Mouse (Mus musculus): Measurements from ENCODE around the gene Soat2. TPM values are rescaled to one million over a fixed set of nuclear protein-coding genes. Genes with fewer than 3 reads are reported as not detected.

Soat2 gene
- polyA plus RNA-seq, 1 experiment from 2014 or later = 0.08 TPM

DNA sequence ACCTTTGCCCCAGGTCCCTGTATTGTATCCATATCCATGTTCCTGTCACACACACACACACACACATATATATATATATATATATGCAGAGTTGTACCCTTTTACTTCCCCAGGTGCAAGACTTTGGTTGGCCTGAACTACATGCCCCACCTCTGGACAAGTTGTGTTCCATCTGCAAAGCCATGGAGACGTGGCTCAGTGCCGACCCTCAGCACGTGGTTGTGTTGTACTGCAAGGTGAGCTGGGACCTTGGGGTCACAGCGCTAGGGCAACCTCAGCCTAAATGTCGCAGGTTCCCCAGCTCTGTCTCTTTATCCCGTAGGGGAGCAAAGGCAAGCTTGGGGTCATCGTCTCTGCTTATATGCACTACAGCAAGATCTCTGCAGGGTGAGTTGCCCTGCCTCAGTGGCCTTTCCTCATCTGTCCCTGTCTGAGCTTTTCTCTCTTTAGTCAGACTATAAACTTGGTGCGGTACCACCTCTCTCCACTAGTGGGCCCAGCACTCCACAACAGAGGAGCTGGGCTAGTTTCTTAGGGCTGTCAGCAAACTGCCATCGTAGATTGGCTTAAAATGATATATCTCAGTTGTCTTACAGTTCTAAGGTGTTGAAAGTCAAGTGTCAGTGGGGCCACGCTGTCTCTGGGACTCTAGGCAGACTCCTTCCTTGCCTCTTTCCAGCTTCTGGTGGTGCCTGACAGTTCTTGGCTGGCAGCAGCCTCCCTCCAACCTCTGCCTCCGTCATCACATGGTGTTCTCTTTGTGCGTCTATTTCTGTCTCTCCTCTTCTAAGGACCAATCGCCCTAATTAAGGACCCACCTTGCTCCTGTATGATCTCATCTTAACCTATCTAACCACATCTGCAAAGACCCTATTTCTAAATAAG lies 42.4 kb upstream of the Soat2 start:
- H3K9ac ChIP-seq = 0 out of 2 replicates have a peak overlapping the region, but pooled peaks have one; percentile 38
- H3K27me3 ChIP-seq = peaks cover 55% of the 10 kb centered on the region
- ATAC-seq (ENCODE audit: low FRiP score) = no peak
- H3K27ac ChIP-seq = no peak overlapping the region
- peak overlapping the region; percentile 57; the same call in 1 of the 2 replicates for H3K4me2 ChIP-seq
- 33% methylated on average over 13 of the region's 13 CpGs for WGBS
- H3K4me3 ChIP-seq (replicated peaks) = no peak overlapping the region
- H3K36me3 ChIP-seq (replicated peaks) = no peaks in the 10 kb centered on the region
- no peaks in the 10 kb centered on the region for H3K9me3 ChIP-seq
- H3K4me1 ChIP-seq = peaks cover 26% of the 10 kb centered on the region

DNA sequence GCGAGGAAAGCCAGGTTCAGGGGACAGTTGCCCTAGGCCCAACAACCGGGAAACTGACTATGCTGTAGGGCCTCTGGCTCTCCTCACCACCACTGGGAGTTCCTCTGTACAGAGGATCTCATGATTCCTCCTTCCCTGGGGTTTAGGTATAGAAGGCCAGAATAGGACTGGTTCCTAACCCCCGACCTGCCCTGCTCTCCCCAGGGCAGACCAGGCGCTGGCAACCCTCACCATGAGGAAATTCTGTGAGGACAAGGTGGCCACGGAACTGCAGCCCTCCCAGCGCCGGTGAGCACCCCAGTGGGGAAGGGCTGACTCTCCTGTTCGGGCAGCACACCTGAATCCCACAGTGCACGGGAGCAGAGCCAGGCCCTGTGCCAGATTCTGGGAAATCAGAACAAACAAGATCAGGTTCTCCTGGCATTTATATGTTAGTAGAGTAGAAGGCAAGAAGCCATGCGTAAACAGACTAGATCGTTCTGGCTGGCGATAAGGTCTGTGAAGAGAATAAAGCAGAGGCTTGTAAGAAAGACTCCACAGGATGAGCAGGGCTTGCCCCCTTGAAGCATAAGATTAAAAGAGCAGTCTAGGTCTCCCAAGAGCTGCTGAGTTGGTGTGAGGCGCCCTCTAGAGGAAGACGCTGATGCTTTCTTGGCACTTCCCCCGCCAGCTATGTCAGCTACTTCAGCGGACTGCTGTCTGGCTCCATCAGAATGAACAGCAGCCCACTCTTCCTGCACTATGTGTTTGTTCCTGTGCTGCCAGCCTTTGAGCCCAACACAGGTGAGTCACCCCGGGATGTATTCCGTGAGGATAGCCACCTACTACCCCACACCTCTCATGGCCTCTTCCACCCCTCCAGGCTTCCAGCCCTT lies 41.4 kb upstream of the Soat2 start:
- Histone ChIP-seq H3K4me1 (peaks cover 16% of the 10 kb centered on the region), H3K9me3 (no peaks in the 10 kb centered on the region), H3K9ac (no peak overlapping the region), H3K27me3 (peaks cover 47% of the 10 kb centered on the region), H3K36me3 (replicated peaks) (no peaks in the 10 kb centered on the region), H3K4me3 (replicated peaks) (no peak overlapping the region), H3K4me2 (no peak overlapping the region), H3K27ac (no peak overlapping the region)
- 47% methylated on average over 18 of the region's 18 CpGs for WGBS
- no peak for ATAC-seq (ENCODE audit: low FRiP score)

DNA sequence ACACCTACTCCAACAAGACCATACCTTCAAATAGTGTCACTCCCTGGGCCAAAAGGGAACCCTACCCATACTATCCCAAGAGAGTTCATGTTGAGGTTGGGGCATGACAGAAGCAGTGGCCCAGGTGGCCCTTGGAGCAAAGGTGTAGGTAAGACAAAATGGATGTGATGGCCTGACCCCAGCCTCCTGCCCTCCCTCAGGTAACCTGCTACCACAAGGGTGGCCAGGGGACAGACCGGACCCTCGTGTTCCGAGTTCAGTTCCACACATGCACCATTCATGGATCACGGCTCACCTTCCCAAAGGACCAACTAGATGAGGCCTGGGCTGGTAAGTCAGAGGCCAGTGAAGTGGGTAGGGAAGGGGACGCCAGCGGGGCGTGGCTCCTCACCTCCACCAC lies 40.1 kb upstream of the Soat2 start:
- H3K36me3 ChIP-seq (replicated peaks) = peaks cover 2% of the 10 kb centered on the region; the same call in 1 of the 2 replicates
- ATAC-seq (ENCODE audit: low FRiP score) = no peak
- H3K4me1 ChIP-seq = peaks cover 12% of the 10 kb centered on the region
- no peaks in the 10 kb centered on the region for H3K9me3 ChIP-seq
- H3K9ac ChIP-seq = no peak overlapping the region
- peaks cover 33% of the 10 kb centered on the region for H3K27me3 ChIP-seq
- no peak overlapping the region for H3K4me3 ChIP-seq (replicated peaks)
- no peak overlapping the region for H3K27ac ChIP-seq
- no peak overlapping the region for H3K4me2 ChIP-seq
- 94% methylated on average over 7 of the region's 7 CpGs for WGBS

DNA sequence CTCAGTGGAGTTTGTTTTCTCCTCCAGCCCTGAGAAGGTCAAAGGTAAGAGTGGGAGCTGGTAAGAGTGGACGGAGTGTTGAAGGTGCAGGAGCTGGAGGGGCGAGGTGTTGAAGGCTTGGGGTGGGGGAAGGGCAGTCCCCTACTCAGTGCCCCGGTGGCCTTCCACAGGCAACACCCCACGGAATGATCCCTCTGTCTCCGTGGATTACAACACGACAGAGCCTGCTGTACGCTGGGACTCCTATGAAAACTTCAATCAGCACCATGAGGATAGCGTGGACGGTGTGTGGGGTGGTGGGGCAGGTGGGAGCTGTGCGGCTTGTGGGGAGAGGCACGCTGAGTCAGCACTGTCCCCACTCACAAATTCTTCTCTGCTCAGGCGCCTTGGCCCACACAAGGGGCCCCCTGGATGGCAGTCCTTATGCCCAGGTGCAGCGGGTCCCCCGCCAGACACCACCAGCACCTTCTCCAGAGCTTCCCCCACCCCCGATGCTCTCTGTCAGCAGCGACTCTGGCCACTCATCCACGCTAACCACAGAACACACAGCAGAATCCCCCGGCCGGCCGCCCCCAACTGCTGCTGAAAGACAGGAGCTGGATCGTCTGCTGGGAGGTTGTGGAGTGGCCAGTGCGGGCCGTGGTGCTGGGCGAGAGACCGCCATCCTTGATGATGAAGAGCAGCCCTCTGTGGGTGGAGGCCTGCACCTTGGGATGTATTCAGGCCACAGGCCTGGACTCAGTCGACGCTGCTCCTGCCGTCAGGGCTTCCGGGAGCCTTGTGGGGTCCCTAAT lies 39.4 kb upstream of the Soat2 start:
- H3K9me3 ChIP-seq = no peaks in the 10 kb centered on the region
- peaks cover 12% of the 10 kb centered on the region for H3K4me1 ChIP-seq
- H3K4me3 ChIP-seq (replicated peaks) = no peak overlapping the region
- peaks cover 27% of the 10 kb centered on the region for H3K27me3 ChIP-seq
- ATAC-seq (ENCODE audit: low FRiP score) = no peak
- H3K4me2 ChIP-seq = no peak overlapping the region
- WGBS = 77% methylated on average over 29 of the region's 29 CpGs
- no peak overlapping the region for H3K9ac ChIP-seq
- peaks cover 8% of the 10 kb centered on the region; the same call in 1 of the 2 replicates for H3K36me3 ChIP-seq (replicated peaks)
- H3K27ac ChIP-seq = no peak overlapping the region

DNA sequence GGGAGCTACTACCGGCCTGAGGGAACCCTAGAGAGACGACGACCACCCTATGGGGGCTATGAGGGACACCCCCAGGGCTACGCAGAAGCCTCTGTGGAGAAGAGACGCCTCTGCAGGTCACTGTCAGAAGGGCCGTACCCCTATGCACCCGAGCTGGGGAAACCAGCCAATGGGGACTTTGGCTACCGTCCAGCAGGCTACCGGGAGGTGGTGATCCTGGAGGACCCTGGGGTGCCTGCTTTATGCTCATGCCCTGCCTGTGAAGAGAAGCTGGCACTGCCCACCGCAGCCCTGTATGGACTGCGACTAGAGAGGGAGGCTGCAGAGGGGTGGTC lies 38.9 kb upstream of the Soat2 start:
- no peak overlapping the region for H3K27ac ChIP-seq
- H3K27me3 ChIP-seq = peaks cover 22% of the 10 kb centered on the region
- no peaks in the 10 kb centered on the region for H3K9me3 ChIP-seq
- no peak overlapping the region for H3K9ac ChIP-seq
- H3K4me3 ChIP-seq (replicated peaks) = no peak overlapping the region
- H3K4me1 ChIP-seq = peaks cover 12% of the 10 kb centered on the region
- no peak for ATAC-seq (ENCODE audit: low FRiP score)
- 82% methylated on average over 11 of the region's 11 CpGs for WGBS
- H3K4me2 ChIP-seq = no peak overlapping the region
- peaks cover 10% of the 10 kb centered on the region for H3K36me3 ChIP-seq (replicated peaks)

DNA sequence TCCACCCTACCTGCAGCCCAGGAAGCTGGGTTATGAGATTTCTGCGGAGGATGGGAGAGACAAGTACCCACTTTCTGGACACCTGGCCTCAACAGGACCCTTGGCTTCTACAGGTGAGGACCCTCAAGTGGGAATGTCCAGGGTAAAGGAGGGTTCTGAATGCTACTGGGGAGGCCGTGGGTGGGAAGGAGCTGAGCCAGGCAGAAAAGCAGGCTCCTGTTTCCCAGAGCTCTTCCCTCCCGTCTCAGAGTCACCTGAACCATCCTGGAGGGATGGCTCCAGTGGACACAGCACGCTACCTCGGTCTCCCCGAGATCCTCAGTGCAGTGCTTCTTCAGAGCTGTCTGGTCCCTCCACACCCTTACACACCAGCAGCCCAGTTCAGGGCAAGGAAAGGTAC lies 38.1 kb upstream of the Soat2 start:
- H3K36me3 ChIP-seq (replicated peaks) = peaks cover 15% of the 10 kb centered on the region

DNA sequence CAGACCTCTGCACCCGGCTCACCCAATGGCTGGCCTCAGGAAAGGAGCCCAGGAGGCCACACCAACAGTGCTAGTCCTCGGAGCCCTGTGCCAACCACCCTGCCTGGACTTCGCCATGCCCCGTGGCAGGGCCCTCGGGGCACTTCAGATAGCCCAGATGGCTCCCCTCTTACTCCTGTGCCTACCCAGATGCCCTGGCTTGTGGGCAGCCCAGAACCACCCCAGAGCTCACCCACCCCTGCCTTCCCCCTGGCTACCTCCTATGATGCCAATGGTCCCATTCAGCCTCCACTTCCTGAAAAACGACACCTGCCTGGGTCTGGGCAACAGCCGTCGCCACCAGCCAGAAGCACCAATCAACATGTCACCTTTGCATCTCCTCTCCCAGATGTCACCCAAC lies 37.5 kb upstream of the Soat2 start:
- ATAC-seq (ENCODE audit: low FRiP score) = no peak
- H3K4me2 ChIP-seq = no peak overlapping the region
- peaks cover 8% of the 10 kb centered on the region for H3K27me3 ChIP-seq
- H3K4me3 ChIP-seq (replicated peaks) = no peak overlapping the region
- peaks cover 22% of the 10 kb centered on the region for H3K36me3 ChIP-seq (replicated peaks)
- H3K4me1 ChIP-seq = peaks cover 6% of the 10 kb centered on the region; the same call in 1 of the 2 replicates
- H3K9me3 ChIP-seq = no peaks in the 10 kb centered on the region
- no peak overlapping the region for H3K9ac ChIP-seq
- WGBS = 80% methylated on average over 8 of the region's 8 CpGs
- no peak overlapping the region for H3K27ac ChIP-seq

More for the DNA sequence above, 38.1 kb upstream of the Soat2 start:
- ATAC-seq (ENCODE audit: low FRiP score) = no peak
- WGBS = 86% methylated on average over 6 of the region's 6 CpGs
- Histone ChIP-seq H3K4me2 (no peak overlapping the region), H3K27me3 (peaks cover 14% of the 10 kb centered on the region), H3K9me3 (no peaks in the 10 kb centered on the region), H3K27ac (no peak overlapping the region), H3K4me1 (peaks cover 9% of the 10 kb centered on the region), H3K9ac (no peak overlapping the region), H3K4me3 (replicated peaks) (no peak overlapping the region)

DNA sequence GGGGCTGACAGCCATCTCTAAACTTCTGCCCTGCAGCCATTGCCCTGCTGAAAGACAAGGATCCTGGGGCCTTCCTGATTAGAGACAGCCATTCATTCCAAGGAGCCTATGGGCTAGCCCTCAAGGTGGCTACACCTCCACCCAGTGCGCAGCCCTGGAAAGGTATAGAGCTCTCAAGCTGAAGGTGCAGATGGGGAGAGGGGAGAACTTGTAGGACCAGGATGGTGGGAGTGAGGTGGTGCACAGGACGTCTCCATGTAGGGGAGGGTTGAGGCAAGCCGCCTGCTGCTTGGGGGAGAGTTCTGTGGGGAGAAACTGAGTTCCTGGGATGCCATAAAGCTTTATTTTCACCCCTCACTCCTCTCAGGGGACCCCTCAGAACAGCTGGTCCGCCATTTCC lies 36.7 kb upstream of the Soat2 start:
- peaks cover 6% of the 10 kb centered on the region; the same call in 1 of the 2 replicates for H3K4me1 ChIP-seq
- peaks cover 30% of the 10 kb centered on the region for H3K36me3 ChIP-seq (replicated peaks)
- ATAC-seq (ENCODE audit: low FRiP score) = no peak
- H3K9ac ChIP-seq = no peak overlapping the region
- H3K27me3 ChIP-seq = 0 out of 2 replicates have a peak, but pooled peaks cover 2% of the 10 kb centered on the region
- WGBS = 91% methylated on average over 4 of the region's 4 CpGs
- H3K27ac ChIP-seq = no peak overlapping the region
- H3K4me3 ChIP-seq (replicated peaks) = no peak overlapping the region
- no peak overlapping the region for H3K4me2 ChIP-seq
- no peaks in the 10 kb centered on the region for H3K9me3 ChIP-seq

DNA sequence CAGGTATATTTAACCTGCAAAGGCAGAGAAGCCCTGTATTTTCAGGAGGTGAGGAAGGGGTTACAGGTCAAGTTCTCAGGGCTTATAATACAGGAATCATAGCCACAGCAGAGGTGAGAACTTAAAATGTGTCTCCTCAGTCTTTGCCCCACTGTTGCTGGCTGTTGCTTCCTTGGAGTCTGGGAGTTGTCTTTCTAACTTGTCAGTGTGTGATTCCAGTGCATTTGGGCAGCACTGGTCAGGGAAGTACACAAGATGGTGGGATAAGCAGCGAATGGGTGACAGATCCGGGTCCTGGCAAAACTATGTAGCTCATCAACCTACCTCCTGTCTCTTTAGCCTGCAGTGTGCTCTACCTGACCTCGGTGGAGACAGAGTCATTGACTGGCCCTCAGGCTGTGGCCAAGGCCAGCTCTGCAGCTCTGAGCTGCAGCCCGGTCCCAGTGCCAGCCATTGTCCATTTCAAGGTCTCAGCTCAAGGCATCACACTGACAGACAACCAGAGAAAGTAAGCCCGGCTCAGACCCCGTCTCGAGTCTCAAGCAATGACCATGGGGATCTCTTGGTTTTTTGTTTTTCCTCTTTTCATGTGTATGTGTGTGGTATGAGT lies 35.6 kb upstream of the Soat2 start:
- Histone ChIP-seq H3K36me3 (replicated peaks) (peaks cover 39% of the 10 kb centered on the region), H3K4me1 (peaks cover 6% of the 10 kb centered on the region; the same call in 1 of the 2 replicates), H3K27ac (no peak overlapping the region), H3K9me3 (no peaks in the 10 kb centered on the region), H3K9ac (no peak overlapping the region), H3K4me2 (no peak overlapping the region), H3K4me3 (replicated peaks) (no peak overlapping the region), H3K27me3 (no peaks in the 10 kb centered on the region)
- 84% methylated on average over 7 of the region's 7 CpGs for WGBS
- no peak for ATAC-seq (ENCODE audit: low FRiP score)

DNA sequence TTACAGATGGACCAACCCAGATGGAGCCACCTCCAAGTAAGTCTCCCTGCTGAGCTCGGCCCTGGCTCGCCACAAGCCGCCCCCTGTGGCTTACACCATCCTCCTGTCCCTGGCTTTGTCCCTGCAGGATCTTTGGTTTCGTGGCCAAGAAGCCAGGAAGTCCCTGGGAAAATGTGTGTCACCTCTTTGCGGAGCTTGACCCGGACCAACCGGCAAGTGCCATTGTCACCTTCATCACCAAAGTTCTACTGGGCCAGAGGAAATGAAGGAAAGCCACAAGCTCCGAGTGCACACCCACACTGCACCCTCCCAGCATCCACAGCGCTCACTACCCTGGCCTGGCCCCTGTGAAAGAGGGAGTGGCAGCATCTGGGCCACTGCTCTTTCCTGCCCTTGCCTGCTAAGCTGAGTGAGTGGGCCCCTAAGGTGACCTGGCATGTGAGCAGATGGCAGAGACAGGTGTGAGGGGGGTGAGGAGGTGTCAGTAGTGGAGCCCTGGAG lies 34.5 kb upstream of the Soat2 start:
- Histone ChIP-seq H3K9me3 (no peaks in the 10 kb centered on the region), H3K4me2 (no peak overlapping the region), H3K9ac (no peak overlapping the region), H3K4me3 (replicated peaks) (no peak overlapping the region), H3K4me1 (peaks cover 6% of the 10 kb centered on the region; the same call in 1 of the 2 replicates), H3K27me3 (no peaks in the 10 kb centered on the region), H3K27ac (peak overlapping the region; percentile 20; the same call in 1 of the 2 replicates), H3K36me3 (replicated peaks) (peaks cover 48% of the 10 kb centered on the region)
- no peak for ATAC-seq (ENCODE audit: low FRiP score)
- WGBS = 69% methylated on average over 9 of the region's 9 CpGs

DNA sequence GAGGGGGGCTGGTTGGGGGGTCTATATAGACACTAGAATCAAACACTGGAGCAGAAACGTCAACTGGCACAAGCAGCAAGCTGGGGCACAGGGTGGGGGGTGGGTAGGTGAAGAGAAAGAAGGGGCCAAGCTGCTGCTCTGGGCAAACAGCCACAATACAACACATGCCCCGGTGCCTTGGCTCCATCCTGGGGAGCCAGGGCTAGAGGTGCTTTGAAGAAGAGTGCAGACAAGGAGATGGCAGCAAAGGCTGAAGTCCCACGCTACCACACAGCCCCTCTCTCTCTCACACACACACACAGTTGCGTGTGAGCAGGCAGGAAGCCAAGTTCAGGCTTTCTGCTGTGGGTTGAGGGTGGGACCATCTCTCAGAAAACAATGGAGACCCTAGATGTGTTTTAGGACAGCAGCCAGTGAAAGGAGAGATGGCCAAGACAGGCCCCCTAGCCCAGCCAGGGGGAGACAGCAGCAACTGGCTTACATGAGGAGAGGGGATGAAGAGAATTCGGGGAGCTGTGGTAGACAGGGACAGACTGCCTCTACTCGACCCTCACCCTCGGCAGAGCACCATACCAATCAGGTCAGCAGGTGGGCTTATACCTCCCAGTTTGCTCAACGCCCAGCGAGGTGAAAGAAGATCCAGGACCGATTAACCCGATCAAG lies 33.4 kb upstream of the Soat2 start:
- peaks cover 6% of the 10 kb centered on the region; the same call in 1 of the 2 replicates for H3K4me1 ChIP-seq
- WGBS = 77% methylated on average over 11 of the region's 11 CpGs
- no peak overlapping the region for H3K9ac ChIP-seq
- ATAC-seq (ENCODE audit: low FRiP score) = no peak
- H3K27me3 ChIP-seq = no peaks in the 10 kb centered on the region
- H3K36me3 ChIP-seq (replicated peaks) = peaks cover 59% of the 10 kb centered on the region
- H3K4me3 ChIP-seq (replicated peaks) = no peak overlapping the region
- peak overlapping the region; percentile 68 for H3K27ac ChIP-seq
- no peaks in the 10 kb centered on the region for H3K9me3 ChIP-seq
- H3K4me2 ChIP-seq = no peak overlapping the region

Measured in forebrain, embryonic 12.5 days (tissue).